Mouse (Mus musculus) liver, embryonic 14.5 days (tissue): ENCODE results near the gene Mrpl33.

Experiments
- CTCF ChIP-seq: IDR thresholded peaks from 2 replicates; pipeline ENCODE4 v1.5.1; 2016; ENCODE audit warnings: antibody characterized with exemption, low read depth, control low read depth
- EP300 ChIP-seq: IDR thresholded peaks from 2 replicates; pipeline ENCODE4 v1.6.1; 2016; ENCODE audit warnings: antibody characterized with exemption, low read depth

DNA sequence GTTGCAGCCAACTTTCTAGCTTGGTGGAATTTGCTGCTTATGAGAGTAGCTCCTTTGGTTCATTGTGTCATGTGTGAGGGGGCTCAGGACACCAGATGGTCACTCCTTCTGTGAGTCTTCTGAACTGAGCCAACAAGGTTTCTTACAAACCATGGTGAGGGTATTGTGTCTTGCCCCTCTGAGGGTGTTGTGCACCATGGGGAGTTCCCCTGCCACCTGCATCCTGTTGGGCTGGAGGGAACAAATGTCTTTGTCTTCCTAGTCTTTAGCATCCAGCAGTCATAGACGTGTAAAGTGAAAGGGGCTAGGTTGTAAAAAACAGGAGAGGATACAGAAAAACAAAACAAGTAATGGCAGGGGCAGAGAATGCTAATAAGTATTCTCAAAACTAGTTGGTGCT, 37.3 kb upstream of the Mrpl33 start:
- TF ChIP-seq CTCF (no peak), EP300 (no peak)
